Mouse (Mus musculus): ENCODE data around the gene Urod. TPM values are rescaled to one million over a fixed set of nuclear protein-coding genes. Genes with fewer than 3 reads are reported as not detected.

The Urod gene
- polyA plus RNA-seq, 1 experiment from 2014 or later, result 69.7 TPM

GRCm38 (mm10) chr4:117010231-117010630 lies 16.0 kb upstream of the Urod start:
- Histone ChIP-seq H3K4me1 (replicated peaks) (no peaks in the 10 kb centered on the region), H3K27me3 (no peaks in the 10 kb centered on the region), H3K9me3 (no peaks in the 10 kb centered on the region), H3K4me2 (no peak overlapping the region), H3K9ac (no peak overlapping the region), H3K4me3 (no peak overlapping the region), H3K27ac (no peak overlapping the region), H3K36me3 (no peaks in the 10 kb centered on the region)
- ATAC-seq (ENCODE audit: low FRiP score), result no peak
- 90% methylated on average over 5 of the region's 5 CpGs for WGBS

DNA sequence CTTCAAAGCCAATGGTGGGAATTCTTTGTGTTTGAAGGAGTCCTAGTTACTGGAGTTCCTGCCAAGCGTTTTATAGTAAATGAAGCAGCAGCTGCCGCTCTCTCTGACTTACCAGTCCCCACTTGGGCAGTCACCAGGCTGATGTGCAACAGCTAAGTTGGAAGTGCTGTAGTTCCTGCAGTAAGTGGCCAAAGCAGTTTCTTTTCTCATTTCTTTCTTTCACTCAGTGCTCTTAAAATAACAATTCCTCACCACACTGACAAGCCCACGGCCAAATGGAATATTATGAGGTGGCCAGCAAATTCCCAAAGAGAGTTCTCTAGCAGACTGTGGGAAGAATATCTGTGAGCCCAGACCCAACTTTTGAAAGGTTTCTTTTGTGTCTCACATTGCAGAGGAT lies 12.8 kb upstream of the Urod start:
- ATAC-seq (ENCODE audit: low FRiP score), result no peak
- Histone ChIP-seq H3K4me2 (no peak overlapping the region), H3K9ac (no peak overlapping the region), H3K36me3 (peaks cover 30% of the 10 kb centered on the region), H3K4me1 (replicated peaks) (no peaks in the 10 kb centered on the region), H3K9me3 (no peaks in the 10 kb centered on the region), H3K27me3 (no peaks in the 10 kb centered on the region), H3K4me3 (no peak overlapping the region), H3K27ac (no peak overlapping the region)
- WGBS, result 65% methylated on average over 3 of the region's 3 CpGs

DNA sequence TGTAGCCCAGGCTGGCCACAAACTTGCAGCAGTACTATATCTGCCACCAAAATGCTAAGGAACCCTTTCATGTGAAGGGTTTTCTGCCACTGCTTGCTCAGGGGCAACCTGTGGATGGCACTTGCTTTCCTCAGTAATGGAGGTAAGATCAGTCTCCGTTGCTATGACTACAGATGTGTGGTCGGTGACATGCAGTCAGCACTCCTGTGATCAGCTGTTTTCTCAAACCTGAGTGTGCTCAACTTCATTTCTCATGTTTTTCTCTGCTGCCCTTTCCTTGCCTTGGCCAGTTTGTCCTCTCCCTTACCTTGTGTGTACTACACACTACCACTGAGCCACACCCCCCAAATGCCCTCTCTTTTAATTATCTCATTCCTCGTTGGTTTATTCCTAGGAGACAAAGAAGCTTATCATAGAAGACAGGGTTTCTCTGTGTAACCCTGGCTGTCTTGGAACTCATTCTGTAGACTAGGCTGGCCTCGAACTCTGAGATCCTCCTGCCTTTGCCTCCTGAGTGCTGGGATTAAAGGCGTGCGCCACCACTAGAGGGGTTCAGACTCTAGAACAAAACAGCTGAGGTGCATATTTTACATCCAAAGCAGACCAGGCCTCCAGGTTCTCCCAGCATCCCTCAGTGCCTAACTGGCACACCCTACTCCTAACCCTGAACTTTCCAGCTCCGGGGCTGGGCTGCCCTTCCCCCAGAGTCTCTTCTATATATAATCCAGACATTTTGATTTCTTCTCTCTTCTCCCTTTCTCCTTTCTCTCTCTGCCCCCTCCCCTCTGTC lies 11.6 kb upstream of the Urod start:
- ATAC-seq (ENCODE audit: low FRiP score), result no peak
- Histone ChIP-seq H3K27me3 (no peaks in the 10 kb centered on the region), H3K4me3 (no peak overlapping the region), H3K27ac (no peak overlapping the region), H3K4me2 (no peak overlapping the region), H3K4me1 (replicated peaks) (no peaks in the 10 kb centered on the region), H3K9ac (no peak overlapping the region), H3K36me3 (peaks cover 41% of the 10 kb centered on the region), H3K9me3 (no peaks in the 10 kb centered on the region)
- 77% methylated on average over 7 of the region's 7 CpGs for WGBS

GRCm38 (mm10) chr4:117004649-117005048 lies 10.4 kb upstream of the Urod start:
- no peak overlapping the region for H3K4me3 ChIP-seq
- no peak overlapping the region for H3K4me2 ChIP-seq
- H3K9ac ChIP-seq, result no peak overlapping the region
- H3K27me3 ChIP-seq, result no peaks in the 10 kb centered on the region
- peaks cover 53% of the 10 kb centered on the region for H3K36me3 ChIP-seq
- WGBS, result 88% methylated on average over 4 of the region's 4 CpGs
- H3K9me3 ChIP-seq, result no peaks in the 10 kb centered on the region
- no peaks in the 10 kb centered on the region for H3K4me1 ChIP-seq (replicated peaks)
- no peak overlapping the region for H3K27ac ChIP-seq
- ATAC-seq (ENCODE audit: low FRiP score), result no peak

GRCm38 (mm10) chr4:117002543-117003521 lies 8.6 kb upstream of the Urod start:
- no peaks in the 10 kb centered on the region for H3K27me3 ChIP-seq
- 57% methylated on average over 38 of the region's 38 CpGs for WGBS
- H3K9ac ChIP-seq, result no peak overlapping the region
- H3K4me2 ChIP-seq, result no peak overlapping the region
- H3K4me1 ChIP-seq (replicated peaks), result no peaks in the 10 kb centered on the region
- peaks cover 70% of the 10 kb centered on the region for H3K36me3 ChIP-seq
- peak; percentile 60 for ATAC-seq (ENCODE audit: low FRiP score)
- H3K9me3 ChIP-seq, result no peaks in the 10 kb centered on the region
- no peak overlapping the region for H3K27ac ChIP-seq
- H3K4me3 ChIP-seq, result no peak overlapping the region

DNA sequence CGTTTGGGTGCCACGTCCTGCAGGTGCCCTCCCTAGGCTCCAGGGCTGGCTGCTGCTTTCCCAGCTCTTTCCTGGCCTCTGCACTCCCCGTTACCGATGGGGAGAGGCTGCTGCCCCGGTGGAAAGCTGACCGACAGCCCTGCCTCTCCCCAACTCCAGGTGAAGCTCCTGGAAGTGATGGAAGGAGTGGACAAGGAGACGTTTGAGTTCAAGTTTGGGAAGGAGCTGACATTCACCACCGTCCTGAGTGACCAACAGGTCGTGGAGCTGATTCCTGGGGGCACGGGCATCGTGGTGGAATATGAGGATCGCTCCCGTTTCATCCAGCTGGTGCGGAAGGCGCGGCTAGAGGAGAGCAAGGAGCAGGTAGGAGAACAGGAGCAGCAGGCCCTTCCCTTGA lies 7.7 kb upstream of the Urod start:
- no peak for ATAC-seq (ENCODE audit: low FRiP score)
- Histone ChIP-seq H3K27me3 (no peaks in the 10 kb centered on the region), H3K9me3 (no peaks in the 10 kb centered on the region), H3K9ac (no peak overlapping the region), H3K4me2 (no peak overlapping the region), H3K4me3 (no peak overlapping the region), H3K4me1 (replicated peaks) (no peaks in the 10 kb centered on the region), H3K27ac (no peak overlapping the region), H3K36me3 (peaks cover 75% of the 10 kb centered on the region)
- 91% methylated on average over 16 of the region's 16 CpGs for WGBS

GRCm38 (mm10) chr4:116999513-117000154 lies 5.4 kb upstream of the Urod start:
- H3K36me3 ChIP-seq, result peaks cover 73% of the 10 kb centered on the region
- 94% methylated on average over 17 of the region's 17 CpGs for WGBS
- H3K9ac ChIP-seq, result no peak overlapping the region
- no peaks in the 10 kb centered on the region for H3K9me3 ChIP-seq
- no peaks in the 10 kb centered on the region for H3K27me3 ChIP-seq
- no peak overlapping the region for H3K27ac ChIP-seq
- H3K4me1 ChIP-seq (replicated peaks), result peaks cover 16% of the 10 kb centered on the region
- no peak overlapping the region for H3K4me3 ChIP-seq
- ATAC-seq (ENCODE audit: low FRiP score), result no peak
- H3K4me2 ChIP-seq, result no peak overlapping the region

GRCm38 (mm10) chr4:116995798-116996135 lies 1.6 kb upstream of the Urod start:
- ATAC-seq (ENCODE audit: low FRiP score), result peak; percentile 22; the same call in 1 of the 2 replicates
- under 1% methylated on average over 16 of the region's 16 CpGs for WGBS
- H3K4me1 ChIP-seq (replicated peaks), result peaks cover 29% of the 10 kb centered on the region
- peak overlapping the region; percentile 92 for H3K27ac ChIP-seq
- peak overlapping the region; percentile 98 for H3K4me3 ChIP-seq
- H3K27me3 ChIP-seq, result no peaks in the 10 kb centered on the region
- H3K4me2 ChIP-seq, result peak overlapping the region; percentile 96
- no peaks in the 10 kb centered on the region for H3K9me3 ChIP-seq
- peaks cover 35% of the 10 kb centered on the region for H3K36me3 ChIP-seq
- peak overlapping the region; percentile 91 for H3K9ac ChIP-seq

GRCm38 (mm10) chr4:116995131-116995797 lies 1.1 kb upstream of the Urod start, which contains the start of gene Hectd3:
Gene Hectd3 (plus strand): TSS chr4:116995317.
- H3K36me3 ChIP-seq, result peaks cover 33% of the 10 kb centered on the region
- peak within 1 kb of the TSS; percentile 92 for H3K27ac ChIP-seq
- no peaks in the 10 kb centered on the region for H3K9me3 ChIP-seq
- H3K4me1 ChIP-seq (replicated peaks), result peaks cover 29% of the 10 kb centered on the region
- WGBS, result under 1% methylated on average over 58 of the region's 58 CpGs
- H3K9ac ChIP-seq, result peak within 1 kb of the TSS; percentile 91
- no peaks in the 10 kb centered on the region for H3K27me3 ChIP-seq
- H3K4me2 ChIP-seq, result peak within 1 kb of the TSS; percentile 96
- peak within 1 kb of the TSS; percentile 98 for H3K4me3 ChIP-seq
- peak; percentile 57 for ATAC-seq (ENCODE audit: low FRiP score)

- Histone ChIP-seq H3K36me3 (peaks cover 38% of the 10 kb centered on the region), H3K9me3 (no peaks in the 10 kb centered on the region), H3K4me2 (no peak overlapping the region), H3K27me3 (no peaks in the 10 kb centered on the region), H3K4me3 (no peak overlapping the region), H3K27ac (peak overlapping the region; percentile 42; the same call in 1 of the 2 replicates), H3K9ac (no peak overlapping the region), H3K4me1 (replicated peaks) (peaks cover 24% of the 10 kb centered on the region)
- no peak for ATAC-seq (ENCODE audit: low FRiP score)
- 13% methylated on average over 7 of the region's 7 CpGs for WGBS
Measured at GRCm38 (mm10) chr4:116991366-116991765, 2.8 kb downstream of the Urod start.

DNA sequence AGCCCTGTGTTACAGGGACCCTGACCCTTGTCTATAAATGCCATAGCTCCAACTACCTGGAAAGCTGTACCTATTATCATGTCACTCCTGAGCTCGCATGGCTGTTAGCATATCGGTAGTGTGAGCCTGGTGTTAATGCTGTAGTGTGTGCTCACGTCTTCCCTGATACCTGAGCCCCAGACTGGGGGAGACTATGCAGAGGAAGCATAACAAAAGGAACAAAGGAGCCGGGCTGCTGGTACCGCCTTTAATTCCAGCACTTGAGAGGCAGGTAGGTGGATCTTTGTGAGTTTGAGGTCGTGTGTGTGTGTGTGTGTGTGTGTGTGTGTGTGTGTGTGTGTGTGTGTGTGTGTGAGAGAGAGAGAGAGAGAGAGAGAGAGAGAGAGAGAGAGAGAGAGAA lies 4.5 kb downstream of the Urod start:
- no peak overlapping the region for H3K9ac ChIP-seq
- no peak overlapping the region for H3K4me3 ChIP-seq
- H3K27me3 ChIP-seq, result no peaks in the 10 kb centered on the region
- H3K36me3 ChIP-seq, result peaks cover 52% of the 10 kb centered on the region
- 68% methylated on average over 6 of the region's 6 CpGs for WGBS
- H3K4me1 ChIP-seq (replicated peaks), result peaks cover 14% of the 10 kb centered on the region
- no peak overlapping the region for H3K4me2 ChIP-seq
- H3K9me3 ChIP-seq, result no peaks in the 10 kb centered on the region
- no peak for ATAC-seq (ENCODE audit: low FRiP score)
- no peak overlapping the region for H3K27ac ChIP-seq

GRCm38 (mm10) chr4:116987122-116987456 lies 7.1 kb downstream of the Urod start:
- no peaks in the 10 kb centered on the region for H3K4me1 ChIP-seq (replicated peaks)
- peaks cover 56% of the 10 kb centered on the region for H3K36me3 ChIP-seq
- no peak overlapping the region for H3K4me3 ChIP-seq
- H3K27me3 ChIP-seq, result no peaks in the 10 kb centered on the region
- H3K9me3 ChIP-seq, result no peaks in the 10 kb centered on the region
- no peak overlapping the region for H3K4me2 ChIP-seq
- H3K9ac ChIP-seq, result no peak overlapping the region
- ATAC-seq (ENCODE audit: low FRiP score), result no peak
- no peak overlapping the region for H3K27ac ChIP-seq
- WGBS, result 71% methylated on average over 5 of the region's 5 CpGs

Data from hindbrain, embryonic 13.5 days (tissue).